Mouse (Mus musculus) hematopoietic stem cell, adult 5-6 weeks (primary cell): ENCODE data around the gene Gm3776. TPM values are rescaled to one million over a fixed set of nuclear protein-coding genes. Genes with fewer than 3 reads are reported as not detected.
"Not testable (repeated sequence)": the region's sequence is repeated elsewhere in the genome, so short reads cannot be mapped to it uniquely, and the experiment has no call there.

ENCODE experiments used
- ATAC-seq, 2 experiments: fragments of 125-278 bp in 1 of 2; replicated peaks in 1 of 2; 2 replicates each; pipeline ENCODE4 v1.8.0; 2016 to 2017; ENCODE audit warnings: inconsistent platforms in 2 of 2, mild to moderate bottlenecking in 2 of 2, moderate number of reproducible peaks in 2 of 2, low read depth in 1 of 2, moderate TSS enrichment in 1 of 2; ENCODE audit not compliant: low FRiP score in 2 of 2, poor library complexity in 2 of 2, severe bottlenecking in 2 of 2, insufficient read depth in 1 of 2, low TSS enrichment in 1 of 2
- total RNA-seq: library from RNA; stranded (forward); fragments of 172-1452, 232-1000 nt; gene quantifications from 2 replicates; pipeline ENCODE4 v1.2.3, GENCODE M21; 2017

The Gm3776 gene
- total RNA-seq, result not detected in 2 replicates

GRCm38 (mm10) chr9:78256914-78257313, at the start of gene Gm3776:
Gene Gm3776, plus strand, starts transcription at chr9:78257129.
- ATAC-seq, result not testable (repeated sequence)

- no peak for ATAC-seq
Measured at GRCm38 (mm10) chr9:78208956-78209355, 48.0 kb upstream of the Gm3776 start.

DNA sequence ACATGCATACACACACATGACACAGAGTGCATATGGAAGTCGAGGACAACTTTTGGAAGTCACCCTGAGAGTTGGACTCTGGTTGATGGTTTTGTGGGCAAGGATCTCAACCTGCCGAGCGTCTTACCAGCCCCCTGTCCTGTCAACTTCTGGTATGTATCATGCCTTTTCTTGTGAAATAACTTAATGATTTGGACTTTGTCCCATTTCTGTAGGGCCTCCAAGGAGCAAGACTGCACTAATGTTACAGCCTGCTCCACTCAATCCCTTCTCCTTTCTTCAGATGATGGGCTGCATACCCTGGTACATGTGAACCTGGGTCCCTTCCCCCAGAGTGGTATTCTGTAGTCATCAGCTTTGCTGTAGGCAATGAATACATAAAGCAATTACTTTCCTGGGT, 46.9 kb upstream of the Gm3776 start:
- no peak for ATAC-seq

- ATAC-seq, result no peak
Measured at GRCm38 (mm10) chr9:78210821-78211220, 46.1 kb upstream of the Gm3776 start.

- ATAC-seq, result no peak
Measured at GRCm38 (mm10) chr9:78211521-78211920, 45.4 kb upstream of the Gm3776 start.

DNA sequence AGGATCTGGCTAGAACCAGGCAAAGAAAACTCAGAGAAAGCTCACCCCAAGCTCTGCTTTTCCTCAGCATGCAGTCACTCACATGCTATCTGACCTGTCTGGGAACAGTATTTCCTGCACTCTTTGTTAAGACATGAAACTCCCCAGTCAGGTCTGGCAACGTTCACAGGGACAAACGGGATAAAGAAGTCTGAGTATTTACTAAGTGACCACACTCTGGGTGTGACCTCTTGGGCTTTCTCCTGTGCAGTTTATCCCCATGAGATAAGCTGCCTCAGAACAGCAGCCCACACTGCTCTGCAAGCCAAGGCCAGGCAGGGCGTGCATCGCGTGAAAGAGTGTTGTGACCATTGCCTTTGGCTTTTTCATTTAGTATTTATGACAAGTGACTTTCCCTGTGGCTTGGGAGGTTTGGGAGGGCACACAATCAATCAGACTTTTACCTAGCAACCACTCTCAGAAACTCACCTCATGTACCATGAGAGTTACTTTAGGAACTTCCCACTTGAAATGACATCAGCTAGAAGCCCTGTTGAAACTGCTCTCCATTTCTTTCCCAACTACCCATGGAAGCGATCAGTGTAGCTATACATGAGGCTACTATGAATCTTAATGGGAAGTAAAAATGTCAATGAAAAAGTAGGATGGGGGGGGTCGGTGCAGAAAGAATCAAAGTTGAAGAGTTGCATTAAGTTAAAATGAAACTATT, 44.4 kb upstream of the Gm3776 start:
- no peak for ATAC-seq

- ATAC-seq, result no peak
Measured at GRCm38 (mm10) chr9:78217074-78217473, 39.9 kb upstream of the Gm3776 start.

DNA sequence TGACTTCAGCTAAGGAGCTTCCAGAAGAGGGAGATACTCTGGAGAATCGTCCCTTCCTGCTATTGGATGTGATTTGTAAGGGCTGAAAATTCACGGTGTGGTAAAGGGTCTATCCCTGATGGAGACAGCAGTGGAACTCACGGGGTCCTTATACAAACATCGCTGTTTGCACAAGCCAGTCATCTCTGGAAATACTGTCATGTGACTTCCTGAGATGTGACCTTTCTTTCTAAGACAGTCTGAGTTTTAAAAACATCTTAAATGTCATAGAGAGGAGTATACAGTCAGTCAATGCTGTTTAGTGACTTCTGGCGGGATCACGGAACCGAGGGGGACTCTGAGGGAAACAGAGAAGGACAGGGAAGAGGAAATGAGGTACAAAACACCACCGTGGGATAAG, 34.3 kb upstream of the Gm3776 start:
- no peak for ATAC-seq

- ATAC-seq, result no peak
Measured at GRCm38 (mm10) chr9:78223221-78223902, 33.6 kb upstream of the Gm3776 start.

DNA sequence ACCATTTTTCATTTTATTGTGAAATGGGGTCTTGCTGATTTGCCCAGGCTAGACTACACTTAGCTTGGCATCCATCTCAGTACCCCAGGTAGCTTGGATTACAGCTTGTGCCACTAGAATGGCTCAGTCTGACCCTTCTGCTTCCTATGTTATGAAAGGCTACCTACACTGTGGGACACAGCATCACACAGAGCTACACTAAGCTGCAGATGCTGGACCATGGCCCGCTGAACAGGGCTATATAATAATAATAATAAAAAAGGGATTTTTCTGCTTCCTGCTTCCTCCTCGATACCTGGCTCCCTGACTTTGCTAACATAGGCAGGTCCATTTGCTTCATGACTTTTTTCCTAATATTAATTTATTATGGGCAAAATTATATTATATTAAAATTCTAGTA, 32.5 kb upstream of the Gm3776 start:
- ATAC-seq, result no peak

- peak; percentile 12 to 58; a peak in 1 of 4 replicates for ATAC-seq
Measured at GRCm38 (mm10) chr9:78225304-78225703, 31.6 kb upstream of the Gm3776 start.

- ATAC-seq, result no peak
Measured at GRCm38 (mm10) chr9:78228122-78228521, 28.8 kb upstream of the Gm3776 start.

DNA sequence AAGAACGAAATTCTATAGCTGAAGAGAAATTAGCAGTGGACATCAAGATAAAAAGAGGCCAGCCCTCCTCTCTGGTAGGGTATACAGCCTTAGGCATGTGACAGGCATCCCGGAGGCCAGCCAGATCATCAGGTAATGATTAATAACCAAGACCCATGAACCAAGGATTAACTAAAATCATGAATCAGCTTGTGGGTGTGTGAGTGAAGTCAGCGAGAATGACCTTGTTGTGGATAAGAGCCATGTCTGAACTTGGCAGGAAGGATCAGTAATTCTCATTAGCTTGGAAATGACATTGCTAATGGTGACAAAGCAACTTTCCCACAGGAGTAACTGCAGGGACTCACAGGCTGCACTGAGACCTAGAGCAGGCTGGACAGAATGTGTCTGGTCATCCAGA, 27.3 kb upstream of the Gm3776 start:
- not testable (repeated sequence) for ATAC-seq

GRCm38 (mm10) chr9:78230461-78230860, 26.5 kb upstream of the Gm3776 start, which contains the start of gene Gsta1:
Gene Gsta1, plus strand, starts transcription at chr9:78230656.
- ATAC-seq, result not testable (repeated sequence)

GRCm38 (mm10) chr9:78233121-78233695, 23.7 kb upstream of the Gm3776 start:
- ATAC-seq, result peak; percentile 48 to 55; a peak in 2 of 4 replicates

- not testable (repeated sequence) for ATAC-seq
Measured at GRCm38 (mm10) chr9:78255683-78256470, 1.1 kb upstream of the Gm3776 start.

GRCm38 (mm10) chr9:78259688-78260087, 2.8 kb downstream of the Gm3776 start:
- ATAC-seq, result peak; percentile 71 to 76; a peak in 3 of 4 replicates

GRCm38 (mm10) chr9:78270945-78271344, 14.0 kb downstream of the Gm3776 start:
- ATAC-seq, result not testable (repeated sequence)
